Mouse (Mus musculus): ENCODE measurements at regions not wholly inside any gene's neighbourhood (a gene's known extent, or its start where the extent isn't known, plus 50 kb on each side); places are given as distances from the start of the nearest gene placed in this dataset.

DNA sequence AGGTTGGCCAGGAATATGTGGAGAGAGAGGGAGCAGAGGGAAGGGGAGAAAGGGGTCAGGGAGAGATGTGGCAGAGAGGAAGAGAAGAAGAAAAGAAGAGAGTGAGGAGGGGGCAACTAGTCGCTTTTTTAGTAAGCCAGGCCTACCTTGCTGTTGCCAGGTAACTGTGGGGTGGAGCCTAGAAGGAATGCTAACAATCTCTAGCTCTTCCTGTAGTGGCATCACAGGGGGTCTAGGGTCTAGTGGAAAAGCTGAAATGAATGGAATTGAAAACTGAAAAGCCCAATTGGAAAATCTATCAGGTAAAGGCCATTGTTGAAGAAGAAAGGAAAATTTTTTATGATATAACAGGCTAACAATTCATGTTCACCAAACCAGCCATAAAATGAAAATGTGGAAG is 336.5 kb downstream of the Phf14 start:
- H3K4me1 ChIP-seq: no peaks in the 10 kb centered on the region
- WGBS: 33% methylated on average over 1 of the region's 1 CpGs
- H3K27ac ChIP-seq: no peak overlapping the region
- H3K9me3 ChIP-seq (replicated peaks): no peaks in the 10 kb centered on the region
- no peak overlapping the region for H3K4me2 ChIP-seq (replicated peaks)
- no peaks in the 10 kb centered on the region for H3K36me3 ChIP-seq
- ATAC-seq (ENCODE audit: low FRiP score): no peak
- no peak overlapping the region for H3K9ac ChIP-seq
- no peak overlapping the region for H3K4me3 ChIP-seq
- H3K27me3 ChIP-seq: no peaks in the 10 kb centered on the region

DNA sequence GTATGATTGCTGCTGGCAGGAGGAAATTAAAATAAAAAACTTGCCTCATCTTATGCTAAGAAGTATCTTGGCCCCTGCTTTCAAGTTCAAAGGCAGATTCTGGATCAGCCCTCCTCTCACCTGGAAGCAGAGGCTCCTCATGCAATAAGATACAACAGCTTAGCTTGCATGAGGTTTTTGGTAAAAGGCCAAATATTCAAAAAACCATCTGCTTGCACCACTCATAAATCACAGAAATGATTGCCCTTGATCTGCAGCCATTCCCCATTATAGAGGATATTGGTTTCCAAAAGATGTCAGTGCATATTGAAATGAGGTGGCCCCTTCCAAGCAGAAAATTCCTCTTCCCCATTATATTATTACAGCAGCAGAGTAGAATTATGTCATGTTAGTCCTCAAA is 340.4 kb downstream of the Phf14 start:
- no peak overlapping the region for H3K4me2 ChIP-seq (replicated peaks)
- H3K27ac ChIP-seq: no peak overlapping the region
- H3K36me3 ChIP-seq: no peaks in the 10 kb centered on the region
- H3K27me3 ChIP-seq: no peaks in the 10 kb centered on the region
- H3K9me3 ChIP-seq (replicated peaks): no peaks in the 10 kb centered on the region
- no peak for ATAC-seq (ENCODE audit: low FRiP score)
- H3K9ac ChIP-seq: no peak overlapping the region
- H3K4me1 ChIP-seq: no peaks in the 10 kb centered on the region
- no peak overlapping the region for H3K4me3 ChIP-seq

DNA sequence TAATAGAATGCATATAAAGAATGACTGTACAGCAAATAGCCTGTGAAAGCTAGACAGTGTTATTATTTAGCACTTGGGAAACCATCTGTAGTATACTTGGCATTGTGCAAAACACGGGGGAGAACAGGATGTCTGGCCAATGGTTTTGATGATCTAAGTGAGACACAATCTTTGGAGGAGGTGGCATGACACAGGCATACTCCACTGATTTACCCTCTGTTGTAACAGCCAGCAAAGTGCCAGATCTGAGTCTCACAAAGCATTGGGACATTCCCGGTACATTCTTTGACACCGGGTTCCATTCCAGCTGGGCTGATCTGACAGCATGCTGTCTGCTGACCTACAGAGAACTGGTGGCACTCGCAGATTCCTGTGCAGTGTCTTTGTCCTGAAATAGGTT is 341.0 kb downstream of the Phf14 start:
- H3K4me2 ChIP-seq (replicated peaks): no peak overlapping the region
- no peak overlapping the region for H3K9ac ChIP-seq
- 75% methylated on average over 4 of the region's 4 CpGs for WGBS
- no peaks in the 10 kb centered on the region for H3K4me1 ChIP-seq
- H3K27me3 ChIP-seq: no peaks in the 10 kb centered on the region
- H3K9me3 ChIP-seq (replicated peaks): no peaks in the 10 kb centered on the region
- H3K27ac ChIP-seq: no peak overlapping the region
- no peaks in the 10 kb centered on the region for H3K36me3 ChIP-seq
- ATAC-seq (ENCODE audit: low FRiP score): no peak
- no peak overlapping the region for H3K4me3 ChIP-seq

DNA sequence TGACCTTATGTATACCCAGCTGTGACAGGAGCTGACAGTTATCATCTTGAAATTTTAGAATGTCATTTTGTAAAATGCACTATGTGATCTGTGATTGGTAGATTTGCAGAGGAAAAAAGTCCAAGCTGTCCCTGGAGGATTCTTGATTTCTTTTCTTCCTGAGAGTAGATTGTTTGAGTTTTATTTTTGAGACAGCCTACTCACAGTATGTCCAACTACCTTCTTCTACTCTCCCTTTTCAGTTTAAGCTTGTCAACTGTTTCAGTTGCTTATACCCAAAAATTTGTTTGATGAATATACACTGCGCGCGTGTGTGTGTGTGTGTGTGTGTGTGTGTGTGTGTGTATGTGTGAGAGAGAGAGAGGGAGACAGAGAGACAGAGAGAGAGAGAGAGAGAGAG is 346.9 kb downstream of the Phf14 start:
- 92% methylated on average over 3 of the region's 3 CpGs for WGBS
- no peak overlapping the region for H3K9ac ChIP-seq
- H3K36me3 ChIP-seq: no peaks in the 10 kb centered on the region
- H3K4me1 ChIP-seq: peaks cover 15% of the 10 kb centered on the region
- H3K4me3 ChIP-seq: no peak overlapping the region
- H3K9me3 ChIP-seq (replicated peaks): no peaks in the 10 kb centered on the region
- H3K27ac ChIP-seq: no peak overlapping the region
- H3K27me3 ChIP-seq: no peaks in the 10 kb centered on the region; the same call in 1 of the 2 replicates
- no peak overlapping the region for H3K4me2 ChIP-seq (replicated peaks)
- ATAC-seq (ENCODE audit: low FRiP score): no peak

DNA sequence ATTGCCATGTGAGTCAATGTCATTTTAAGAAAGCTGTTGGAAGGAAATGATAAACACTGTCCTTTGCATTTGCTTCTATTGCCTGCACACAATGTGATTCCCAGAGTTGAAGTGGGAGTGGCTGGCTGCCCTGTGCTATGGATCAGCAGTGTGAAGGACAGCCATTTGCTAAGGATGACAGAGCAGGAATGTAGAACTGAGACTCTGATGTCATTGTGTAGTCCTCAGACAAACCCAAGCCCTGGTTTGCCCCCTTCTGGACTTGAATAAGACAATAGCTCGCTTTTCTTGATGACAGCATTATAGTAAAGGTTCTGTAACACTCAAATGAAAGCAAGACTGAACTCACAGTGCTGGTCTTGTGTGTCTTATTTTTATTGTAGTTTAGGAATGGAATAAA is 347.8 kb downstream of the Phf14 start:
- no peaks in the 10 kb centered on the region for H3K9me3 ChIP-seq (replicated peaks)
- WGBS: 51% methylated on average over 1 of the region's 1 CpGs
- peaks cover 15% of the 10 kb centered on the region for H3K4me1 ChIP-seq
- no peak overlapping the region for H3K27ac ChIP-seq
- no peaks in the 10 kb centered on the region; the same call in 1 of the 2 replicates for H3K27me3 ChIP-seq
- no peak overlapping the region for H3K4me3 ChIP-seq
- no peak overlapping the region for H3K9ac ChIP-seq
- H3K4me2 ChIP-seq (replicated peaks): no peak overlapping the region
- H3K36me3 ChIP-seq: no peaks in the 10 kb centered on the region
- ATAC-seq (ENCODE audit: low FRiP score): peak; percentile 47; the same call in 1 of the 2 replicates

DNA sequence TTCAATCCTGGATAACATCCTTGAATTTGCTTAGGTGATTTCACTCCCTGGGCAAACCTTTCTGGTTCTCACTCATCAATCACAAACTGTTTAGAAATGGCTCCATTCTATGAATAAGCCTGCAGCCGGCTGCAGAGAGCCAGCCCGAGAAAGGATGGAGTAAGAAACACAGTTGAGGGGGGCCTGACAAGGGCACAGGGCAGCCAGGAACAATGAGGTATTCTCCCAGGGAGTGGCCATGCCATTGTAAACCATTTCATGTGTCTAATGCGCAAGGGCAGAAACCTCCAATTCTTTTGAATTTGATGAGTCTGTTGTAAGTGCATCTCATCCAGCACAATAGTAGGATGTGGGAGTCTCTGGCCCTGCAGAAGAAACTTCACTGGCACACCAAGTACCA is 350.7 kb downstream of the Phf14 start:
- Histone ChIP-seq H3K27me3 (no peaks in the 10 kb centered on the region; the same call in 1 of the 2 replicates), H3K36me3 (no peaks in the 10 kb centered on the region), H3K9ac (no peak overlapping the region), H3K4me1 (peaks cover 15% of the 10 kb centered on the region), H3K9me3 (replicated peaks) (no peaks in the 10 kb centered on the region), H3K4me2 (replicated peaks) (no peak overlapping the region), H3K27ac (peak overlapping the region; percentile 31), H3K4me3 (no peak overlapping the region)
- 34% methylated on average over 3 of the region's 3 CpGs for WGBS
- ATAC-seq (ENCODE audit: low FRiP score): peak; percentile 14; the same call in 1 of the 2 replicates

DNA sequence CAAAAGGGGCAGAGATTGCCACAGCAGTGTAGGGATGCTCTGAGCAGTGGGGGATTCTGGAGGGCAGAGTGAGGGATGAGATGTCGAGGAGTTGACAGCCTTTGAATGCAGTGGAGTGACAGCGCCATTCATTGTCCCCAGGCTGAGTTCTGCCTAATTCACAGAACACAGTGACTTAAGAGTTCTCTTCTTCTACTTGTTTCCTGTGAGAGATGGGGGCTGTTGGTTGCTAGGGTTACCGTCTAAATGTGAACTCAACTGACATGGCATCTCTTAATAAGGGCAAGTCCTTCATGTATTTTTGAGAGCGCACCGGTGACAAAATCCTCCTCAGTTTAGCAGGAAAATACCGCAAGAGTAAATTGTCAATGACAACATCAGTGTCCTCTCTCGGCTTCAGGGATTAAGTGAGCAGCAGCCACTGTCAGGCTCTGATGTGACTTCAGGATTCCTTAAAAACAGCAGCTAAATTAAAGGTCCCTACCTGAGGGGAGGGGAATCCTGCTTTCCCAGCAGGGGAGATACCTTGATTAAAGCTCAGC is 351.4 kb downstream of the Phf14 start:
- no peaks in the 10 kb centered on the region for H3K36me3 ChIP-seq
- no peaks in the 10 kb centered on the region; the same call in 1 of the 2 replicates for H3K27me3 ChIP-seq
- H3K4me1 ChIP-seq: peaks cover 15% of the 10 kb centered on the region
- peak; percentile 73 for ATAC-seq (ENCODE audit: low FRiP score)
- H3K4me3 ChIP-seq: 0 out of 2 replicates have a peak overlapping the region, but pooled peaks have one; percentile 12
- peak overlapping the region; percentile 42 for H3K4me2 ChIP-seq (replicated peaks)
- peak overlapping the region; percentile 31 for H3K27ac ChIP-seq
- H3K9ac ChIP-seq: no peak overlapping the region
- WGBS: 29% methylated on average over 7 of the region's 7 CpGs
- H3K9me3 ChIP-seq (replicated peaks): no peaks in the 10 kb centered on the region

DNA sequence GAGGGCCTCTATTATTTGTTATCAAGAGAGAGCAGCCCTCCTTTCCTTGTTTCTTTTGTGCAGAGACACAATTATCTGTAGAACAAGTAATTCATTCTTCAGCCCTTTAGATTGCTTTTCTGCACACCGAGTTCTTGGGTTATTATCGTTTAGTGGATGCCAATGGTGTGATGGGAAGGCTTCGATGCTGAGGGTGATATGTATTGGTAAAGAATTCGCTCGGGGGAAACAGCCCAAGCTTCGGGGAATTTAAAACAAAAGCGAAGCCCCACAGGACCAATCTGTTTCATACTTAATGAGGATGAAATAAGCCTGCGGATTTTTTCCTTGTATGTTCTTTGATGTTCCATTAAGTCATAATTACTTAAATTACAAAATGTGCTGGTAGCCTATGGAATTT is 352.0 kb downstream of the Phf14 start:
- peak overlapping the region; percentile 42 for H3K4me2 ChIP-seq (replicated peaks)
- H3K36me3 ChIP-seq: no peaks in the 10 kb centered on the region
- H3K9ac ChIP-seq: no peak overlapping the region
- peak overlapping the region; percentile 31; the same call in 1 of the 2 replicates for H3K27ac ChIP-seq
- WGBS: 43% methylated on average over 8 of the region's 8 CpGs
- peaks cover 15% of the 10 kb centered on the region for H3K4me1 ChIP-seq
- H3K4me3 ChIP-seq: no peak overlapping the region
- H3K9me3 ChIP-seq (replicated peaks): no peaks in the 10 kb centered on the region
- no peaks in the 10 kb centered on the region; the same call in 1 of the 2 replicates for H3K27me3 ChIP-seq
- ATAC-seq (ENCODE audit: low FRiP score): peak; percentile 12; the same call in 1 of the 2 replicates

DNA sequence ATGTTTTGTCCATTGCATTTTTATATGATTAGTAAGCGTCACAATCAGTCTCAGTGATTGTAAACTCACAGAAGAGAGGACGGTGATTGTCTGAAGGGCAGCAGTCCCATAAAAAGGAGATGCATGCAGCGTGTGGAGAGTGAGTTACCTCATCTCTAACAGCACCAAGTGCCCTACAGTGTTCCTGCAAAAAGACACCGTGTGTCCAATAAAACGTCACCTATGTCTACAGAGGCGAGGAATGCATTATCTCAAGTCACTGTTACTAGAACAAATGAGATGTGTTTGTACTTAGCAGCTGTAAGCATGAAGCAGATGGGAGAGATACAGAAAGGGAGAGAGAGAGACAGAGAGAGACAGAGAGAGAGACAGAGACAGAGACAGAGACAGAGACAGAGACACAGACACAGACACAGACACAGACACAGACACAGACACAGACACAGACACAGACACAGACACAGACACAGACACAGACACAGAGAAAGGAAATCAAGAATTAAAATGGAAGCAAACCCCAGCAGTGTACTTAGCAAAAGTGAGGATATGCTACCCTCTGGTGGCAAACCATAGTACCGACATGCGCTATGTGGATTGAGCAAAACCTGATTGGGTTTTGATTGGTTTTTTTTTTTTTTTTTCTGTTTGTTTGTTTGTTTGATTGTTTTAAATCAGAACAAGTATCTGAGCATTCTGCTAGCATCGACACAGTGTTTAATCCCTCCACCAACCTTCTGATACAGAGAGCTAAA is 352.9 kb downstream of the Phf14 start:
- Histone ChIP-seq H3K4me3 (no peak overlapping the region), H3K4me2 (replicated peaks) (peak overlapping the region; percentile 5; the same call in 1 of the 2 replicates), H3K4me1 (peaks cover 15% of the 10 kb centered on the region), H3K9ac (no peak overlapping the region), H3K9me3 (replicated peaks) (no peaks in the 10 kb centered on the region), H3K27me3 (no peaks in the 10 kb centered on the region; the same call in 1 of the 2 replicates), H3K36me3 (no peaks in the 10 kb centered on the region), H3K27ac (peak overlapping the region; percentile 60)
- 34% methylated on average over 9 of the region's 9 CpGs for WGBS
- peak; percentile 80 for ATAC-seq (ENCODE audit: low FRiP score)
